Mouse (Mus musculus) lung, embryonic 14.5 days (tissue): ENCODE measurements around the gene Slc22a23. TPM values are rescaled to one million over a fixed set of nuclear protein-coding genes. Genes with fewer than 3 reads are reported as not detected.

ENCODE experiments used
- ATAC-seq: fragments of 200-750 bp; cut with Nextera tagmentation; 2 replicates; pipeline ENCODE4 v1.8.0; 2017; ENCODE audit warnings: mild to moderate bottlenecking, moderate TSS enrichment, moderate library complexity; ENCODE audit not compliant: insufficient read depth
- DNase-seq: peaks from one replicate; pipeline ENCODE4 v3.0.0-alpha.2; 2015
- H3K27ac ChIP-seq: fragments of 300-500 bp; sonication (generic); 2 replicates; pipeline ENCODE4 v1.5.1; 2014; ENCODE audit warnings: low read depth, mild to moderate bottlenecking, moderate library complexity
- H3K27me3 ChIP-seq: fragments of 300-500 bp; sonication (generic); 2 replicates; pipeline ENCODE4 v1.6.1; 2014; ENCODE audit warnings: low read length, control low read depth; ENCODE audit not compliant: insufficient read depth
- H3K36me3 ChIP-seq: fragments of 300-500 bp; sonication (generic); 2 replicates; pipeline ENCODE4 v1.6.1; 2014; ENCODE audit warnings: control low read depth; ENCODE audit not compliant: insufficient read depth
- H3K4me1 ChIP-seq: fragments of 300-500 bp; sonication (generic); 2 replicates; pipeline ENCODE4 v1.6.1; 2014; ENCODE audit warnings: antibody characterized with exemption, control low read depth; ENCODE audit not compliant: insufficient read depth
- H3K4me2 ChIP-seq: fragments of 300-500 bp; sonication (generic); 2 replicates; pipeline ENCODE4 v1.6.1; 2014; ENCODE audit warnings: mild to moderate bottlenecking
- H3K4me3 ChIP-seq: fragments of 300-500 bp; sonication (generic); 2 replicates; pipeline ENCODE4 v1.5.1; 2014; ENCODE audit warnings: low read depth, low read length
- H3K9ac ChIP-seq: fragments of 300-500 bp; sonication (generic); 2 replicates; pipeline ENCODE4 v1.6.1; 2014
- H3K9me3 ChIP-seq: fragments of 300-500 bp; sonication (generic); 2 replicates; pipeline ENCODE4 v1.6.1; 2016; ENCODE audit warnings: low read depth, low read length, control low read depth
- CTCF ChIP-seq: IDR thresholded peaks from 2 replicates; pipeline ENCODE4 v1.5.1; 2016; ENCODE audit warnings: antibody characterized with exemption, low read depth
- WGBS: fragments of 180-500 bp; shearing (Covaris S2); extraction: QIAGEN DNeasy Blood & Tissue Kit; methylation state at CpG from one replicate; pipeline ENCODE4 v1.1.7; 2014; 5-methylcytosine and 5-hydroxymethylcytosine counted together
- polyA plus RNA-seq: library from polyadenylated mRNA; unstranded; fragments of >200 nt; fragmentation: Nextera tagmentation; extraction: Ambion mirVana; gene quantifications from 2 replicates; pipeline ENCODE4 v1.2.1, GENCODE M21; 2014

The Slc22a23 gene
- polyA plus RNA-seq, 1 experiment from 2014 or later, result 7.5 TPM

GRCm38 (mm10) chr13:34154217-34154930, 190.6 kb downstream of the Slc22a23 start:
- ATAC-seq (peak; percentile 12; the same call in 1 of the 2 replicates), DNase-seq (peak; percentile 84)
- TF ChIP-seq CTCF, result peak; percentile 67
- Histone ChIP-seq H3K36me3 (no peaks in the 10 kb centered on the region), H3K9ac (no peak overlapping the region), H3K27me3 (no peaks in the 10 kb centered on the region), H3K4me2 (peak overlapping the region; percentile 51), H3K4me3 (peak overlapping the region; percentile 22; the same call in 1 of the 2 replicates), H3K9me3 (no peaks in the 10 kb centered on the region), H3K4me1 (peaks cover 7% of the 10 kb centered on the region), H3K27ac (no peak overlapping the region; the same call in 1 of the 2 replicates)
- 42% methylated on average over 13 of the region's 13 CpGs for whole genome bisulfite sequencing

GRCm38 (mm10) chr13:34153254-34154011, 191.5 kb downstream of the Slc22a23 start:
- Histone ChIP-seq H3K36me3 (no peaks in the 10 kb centered on the region), H3K4me2 (no peak overlapping the region), H3K27ac (no peak overlapping the region), H3K27me3 (no peaks in the 10 kb centered on the region), H3K9ac (no peak overlapping the region), H3K9me3 (no peaks in the 10 kb centered on the region), H3K4me1 (peaks cover 10% of the 10 kb centered on the region), H3K4me3 (no peak overlapping the region)
- DNase-seq, result no peak
- 64% methylated on average over 4 of the region's 5 CpGs for WGBS
- no peak for ATAC-seq
- TF ChIP-seq CTCF, result no peak

DNA sequence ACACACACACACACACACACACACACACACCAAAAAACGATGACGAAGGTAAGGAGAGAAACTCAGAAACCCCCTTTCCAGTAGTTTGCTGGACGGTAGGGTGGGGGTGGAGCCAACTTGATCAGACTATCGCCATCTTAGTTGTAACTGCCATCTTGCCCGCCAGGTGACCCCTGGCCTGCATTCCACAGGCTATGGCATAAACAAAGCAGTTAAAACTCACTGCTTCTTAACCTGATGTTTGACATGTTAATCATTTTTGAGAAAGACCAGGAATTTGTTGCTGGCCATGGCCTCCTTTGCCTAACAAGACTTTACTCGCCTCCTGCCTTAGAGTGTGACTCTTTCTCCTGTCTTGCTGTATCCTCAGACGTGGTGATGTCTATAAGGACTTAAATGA, 192.3 kb downstream of the Slc22a23 start:
- no peak overlapping the region for H3K4me2 ChIP-seq
- DNase-seq, result no peak
- H3K27me3 ChIP-seq, result no peaks in the 10 kb centered on the region
- no peak overlapping the region for H3K9ac ChIP-seq
- no peaks in the 10 kb centered on the region for H3K9me3 ChIP-seq
- WGBS, result 42% methylated on average over 7 of the region's 7 CpGs
- ATAC-seq, result no peak
- peaks cover 10% of the 10 kb centered on the region for H3K4me1 ChIP-seq
- H3K27ac ChIP-seq, result no peak overlapping the region
- no peak overlapping the region for H3K4me3 ChIP-seq
- no peak for TF ChIP-seq CTCF
- no peaks in the 10 kb centered on the region for H3K36me3 ChIP-seq

- Histone ChIP-seq H3K9ac (no peak overlapping the region), H3K4me3 (no peak overlapping the region), H3K27me3 (no peaks in the 10 kb centered on the region), H3K4me1 (peaks cover 10% of the 10 kb centered on the region), H3K9me3 (no peaks in the 10 kb centered on the region), H3K36me3 (no peaks in the 10 kb centered on the region), H3K27ac (no peak overlapping the region), H3K4me2 (no peak overlapping the region)
- no peak for ATAC-seq
- TF ChIP-seq CTCF, result no peak
- WGBS, result 86% methylated on average over 1 of the region's 1 CpGs
- no peak for DNase-seq
Observed at GRCm38 (mm10) chr13:34151425-34151824, 193.6 kb downstream of the Slc22a23 start.

DNA sequence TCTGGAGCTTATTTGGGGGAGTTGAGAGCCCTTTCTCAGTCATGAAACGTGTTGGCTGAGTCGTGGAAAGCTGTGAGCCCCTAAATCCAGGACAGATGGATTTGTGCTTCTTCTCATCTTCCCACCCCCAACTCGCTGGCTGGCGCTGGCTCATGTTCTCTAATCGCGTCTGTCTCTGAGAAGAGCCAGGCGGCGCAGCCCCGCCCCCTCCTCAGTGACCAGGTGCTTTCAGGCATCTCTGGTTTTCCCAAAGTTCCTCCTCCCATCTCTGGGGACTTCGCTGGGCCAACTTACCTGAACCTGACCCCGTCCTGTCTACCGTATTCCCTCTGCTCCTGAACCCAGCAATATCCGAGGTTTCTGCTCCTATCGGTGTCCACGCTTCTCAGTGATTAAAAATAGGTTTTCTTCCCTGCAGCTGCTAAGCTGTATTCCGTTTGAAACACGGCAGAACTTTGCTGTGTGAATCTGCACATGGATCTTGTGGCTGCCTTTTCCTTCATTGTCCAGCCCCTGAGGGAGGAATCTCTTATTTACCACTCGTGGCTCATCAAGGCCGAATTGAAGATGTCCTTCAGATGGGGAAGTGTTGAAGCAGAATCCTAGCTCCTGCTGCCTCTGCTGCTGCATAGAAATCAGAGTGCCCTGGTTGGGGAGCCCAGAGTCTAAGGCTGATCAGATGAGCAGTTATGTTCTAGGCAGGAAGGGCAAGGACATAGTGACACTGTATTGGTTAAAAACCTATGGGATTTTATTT, 194.5 kb downstream of the Slc22a23 start:
- H3K4me2 ChIP-seq, result peak overlapping the region; percentile 74
- H3K4me1 ChIP-seq, result peaks cover 10% of the 10 kb centered on the region
- H3K27ac ChIP-seq, result no peak overlapping the region
- H3K36me3 ChIP-seq, result no peaks in the 10 kb centered on the region
- peak; percentile 37 for DNase-seq
- 9% methylated on average over 19 of the region's 19 CpGs for WGBS
- TF ChIP-seq CTCF, result no peak
- 0 out of 2 replicates have a peak overlapping the region, but pooled peaks have one; percentile 10 for H3K9ac ChIP-seq
- no peaks in the 10 kb centered on the region for H3K27me3 ChIP-seq
- H3K9me3 ChIP-seq, result no peaks in the 10 kb centered on the region
- H3K4me3 ChIP-seq, result no peak overlapping the region
- ATAC-seq, result no peak

GRCm38 (mm10) chr13:34149463-34150176, 195.4 kb downstream of the Slc22a23 start:
- Histone ChIP-seq H3K4me2 (peak overlapping the region; percentile 74), H3K4me1 (peaks cover 10% of the 10 kb centered on the region), H3K36me3 (no peaks in the 10 kb centered on the region), H3K27me3 (no peaks in the 10 kb centered on the region), H3K9me3 (no peaks in the 10 kb centered on the region), H3K27ac (peak overlapping the region; percentile 42; the same call in 1 of the 2 replicates), H3K4me3 (peak overlapping the region; percentile 42), H3K9ac (peak overlapping the region; percentile 51)
- WGBS, result 50% methylated on average over 5 of the region's 5 CpGs
- no peak for TF ChIP-seq CTCF
- no peak for DNase-seq
- ATAC-seq, result no peak
